Mouse (Mus musculus): ENCODE results near the gene Tcam1. TPM values are rescaled to one million over a fixed set of nuclear protein-coding genes. Genes with fewer than 3 reads are reported as not detected.

Tcam1 gene
- polyA plus RNA-seq, 1 experiment from 2014 or later = 0.05 TPM

- no peaks in the 10 kb centered on the region for H3K27me3 ChIP-seq (ENCODE audit: control insufficient read depth, insufficient read depth, low read length)
- H3K4me3 ChIP-seq (ENCODE audit: control insufficient read depth in 1 of 2, insufficient read depth in 1 of 2, low read depth in 1 of 2, low read length in 2 of 2) = no peak overlapping the region
- no peak overlapping the region for H3K27ac ChIP-seq (replicated peaks in 1 of 2; ENCODE audit: control insufficient read depth in 1 of 2, insufficient read depth in 1 of 2, low read depth in 2 of 2, low read length in 2 of 2)
- ATAC-seq (ENCODE audit: insufficient number of reproducible peaks, insufficient read depth, low FRiP score, low read depth) = no peak
- H3K9me3 ChIP-seq (ENCODE audit: control insufficient read depth, low read length) = no peaks in the 10 kb centered on the region
- peaks cover 0 to 2% of the 10 kb centered on the region in 2 experiments; a peak in 1 of 4 replicates for H3K4me1 ChIP-seq (ENCODE audit: control insufficient read depth in 2 of 2, insufficient read depth in 2 of 2, low read length in 2 of 2)
- WGBS = 64% methylated on average over 21 of the region's 21 CpGs
- H3K9ac ChIP-seq (ENCODE audit: low read length) = no peak overlapping the region
- H3K4me2 ChIP-seq (ENCODE audit: low read length) = no peak overlapping the region
- H3K36me3 ChIP-seq (ENCODE audit: control insufficient read depth, insufficient read depth, low read length) = no peaks in the 10 kb centered on the region
Measured at GRCm38 (mm10) chr11:106318406-106319366, 42.2 kb downstream of the Tcam1 start.

DNA sequence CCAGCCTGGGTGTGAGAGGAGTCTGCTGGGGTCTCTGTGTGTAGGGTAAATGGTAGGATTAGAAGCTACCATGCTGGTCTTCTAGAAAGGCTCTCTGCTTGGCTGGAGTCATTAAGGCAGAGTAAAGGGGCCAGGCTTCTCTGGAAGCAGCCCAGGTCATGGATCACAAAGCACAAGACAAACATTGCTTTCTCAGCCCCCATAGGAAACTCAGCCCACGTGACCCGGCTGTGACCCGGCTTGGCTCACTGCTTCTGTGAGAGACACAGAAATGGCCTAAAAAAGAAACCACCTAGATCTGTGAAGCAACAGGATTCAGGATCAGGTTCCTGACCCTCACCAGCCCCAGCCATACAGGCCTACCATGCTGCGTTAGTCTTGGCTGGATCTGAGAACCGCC, 48.4 kb downstream of the Tcam1 start:
- no peaks in the 10 kb centered on the region for H3K27me3 ChIP-seq (ENCODE audit: control insufficient read depth, insufficient read depth, low read length)
- ATAC-seq (ENCODE audit: insufficient number of reproducible peaks, insufficient read depth, low FRiP score, low read depth) = no peak
- 83% methylated on average over 5 of the region's 5 CpGs for WGBS
- no peak overlapping the region for H3K4me2 ChIP-seq (ENCODE audit: low read length)
- no peak overlapping the region for H3K9ac ChIP-seq (ENCODE audit: low read length)
- no peaks in the 10 kb centered on the region for H3K36me3 ChIP-seq (ENCODE audit: control insufficient read depth, insufficient read depth, low read length)
- H3K4me3 ChIP-seq (ENCODE audit: control insufficient read depth in 1 of 2, insufficient read depth in 1 of 2, low read depth in 1 of 2, low read length in 2 of 2) = no peak overlapping the region
- H3K4me1 ChIP-seq (ENCODE audit: control insufficient read depth in 2 of 2, insufficient read depth in 2 of 2, low read length in 2 of 2) = peaks cover 16 to 18% of the 10 kb centered on the region in 2 experiments
- no peak overlapping the region for H3K27ac ChIP-seq (replicated peaks in 1 of 2; ENCODE audit: control insufficient read depth in 1 of 2, insufficient read depth in 1 of 2, low read depth in 2 of 2, low read length in 2 of 2)
- no peaks in the 10 kb centered on the region for H3K9me3 ChIP-seq (ENCODE audit: control insufficient read depth, low read length)

GRCm38 (mm10) chr11:106325566-106326206, 49.2 kb downstream of the Tcam1 start:
- Histone ChIP-seq H3K27ac (replicated peaks in 1 of 2; ENCODE audit: control insufficient read depth in 1 of 2, insufficient read depth in 1 of 2, low read depth in 2 of 2, low read length in 2 of 2) (no peak overlapping the region), H3K4me3 (ENCODE audit: control insufficient read depth in 1 of 2, insufficient read depth in 1 of 2, low read depth in 1 of 2, low read length in 2 of 2) (no peak overlapping the region), H3K27me3 (ENCODE audit: control insufficient read depth, insufficient read depth, low read length) (no peaks in the 10 kb centered on the region), H3K9ac (ENCODE audit: low read length) (no peak overlapping the region), H3K4me2 (ENCODE audit: low read length) (no peak overlapping the region), H3K9me3 (ENCODE audit: control insufficient read depth, low read length) (no peaks in the 10 kb centered on the region), H3K4me1 (ENCODE audit: control insufficient read depth in 2 of 2, insufficient read depth in 2 of 2, low read length in 2 of 2) (peaks cover 17 to 18% of the 10 kb centered on the region in 2 experiments), H3K36me3 (ENCODE audit: control insufficient read depth, insufficient read depth, low read length) (no peaks in the 10 kb centered on the region)
- no peak for ATAC-seq (ENCODE audit: insufficient number of reproducible peaks, insufficient read depth, low FRiP score, low read depth)
- 53% methylated on average over 8 of the region's 8 CpGs for WGBS

GRCm38 (mm10) chr11:106326475-106326874, 50.0 kb downstream of the Tcam1 start:
- Histone ChIP-seq H3K9me3 (ENCODE audit: control insufficient read depth, low read length) (no peaks in the 10 kb centered on the region), H3K36me3 (ENCODE audit: control insufficient read depth, insufficient read depth, low read length) (no peaks in the 10 kb centered on the region), H3K4me2 (ENCODE audit: low read length) (no peak overlapping the region), H3K9ac (ENCODE audit: low read length) (no peak overlapping the region), H3K27me3 (ENCODE audit: control insufficient read depth, insufficient read depth, low read length) (no peaks in the 10 kb centered on the region), H3K4me3 (ENCODE audit: control insufficient read depth in 1 of 2, insufficient read depth in 1 of 2, low read depth in 1 of 2, low read length in 2 of 2) (no peak overlapping the region), H3K4me1 (ENCODE audit: control insufficient read depth in 2 of 2, insufficient read depth in 2 of 2, low read length in 2 of 2) (peaks cover 17 to 18% of the 10 kb centered on the region in 2 experiments), H3K27ac (replicated peaks in 1 of 2; ENCODE audit: control insufficient read depth in 1 of 2, insufficient read depth in 1 of 2, low read depth in 2 of 2, low read length in 2 of 2) (no peak overlapping the region)
- 66% methylated on average over 8 of the region's 8 CpGs for WGBS
- ATAC-seq (ENCODE audit: insufficient number of reproducible peaks, insufficient read depth, low FRiP score, low read depth) = no peak

- Histone ChIP-seq H3K4me2 (ENCODE audit: low read length) (no peak overlapping the region), H3K36me3 (ENCODE audit: control insufficient read depth, insufficient read depth, low read length) (no peaks in the 10 kb centered on the region), H3K9ac (ENCODE audit: low read length) (no peak overlapping the region; the same call in 1 of the 2 replicates), H3K27ac (replicated peaks in 1 of 2; ENCODE audit: control insufficient read depth in 1 of 2, insufficient read depth in 1 of 2, low read depth in 2 of 2, low read length in 2 of 2) (0 out of 4 replicates have a peak overlapping the region, but pooled peaks of 1 of the 2 experiments have one; percentile 38), H3K9me3 (ENCODE audit: control insufficient read depth, low read length) (no peaks in the 10 kb centered on the region), H3K4me3 (ENCODE audit: control insufficient read depth in 1 of 2, insufficient read depth in 1 of 2, low read depth in 1 of 2, low read length in 2 of 2) (no peak overlapping the region), H3K27me3 (ENCODE audit: control insufficient read depth, insufficient read depth, low read length) (no peaks in the 10 kb centered on the region), H3K4me1 (ENCODE audit: control insufficient read depth in 2 of 2, insufficient read depth in 2 of 2, low read length in 2 of 2) (peaks cover 26 to 30% of the 10 kb centered on the region in 2 experiments)
- ATAC-seq (ENCODE audit: insufficient number of reproducible peaks, insufficient read depth, low FRiP score, low read depth) = no peak
- 29% methylated on average over 5 of the region's 5 CpGs for WGBS
Measured at GRCm38 (mm10) chr11:106328521-106328920, 52.0 kb downstream of the Tcam1 start.

- Histone ChIP-seq H3K9ac (ENCODE audit: low read length) (peak overlapping the region; percentile 44; the same call in 1 of the 2 replicates), H3K4me2 (ENCODE audit: low read length) (peak overlapping the region; percentile 39), H3K4me1 (ENCODE audit: control insufficient read depth in 2 of 2, insufficient read depth in 2 of 2, low read length in 2 of 2) (peaks cover 28 to 33% of the 10 kb centered on the region in 2 experiments), H3K9me3 (ENCODE audit: control insufficient read depth, low read length) (no peaks in the 10 kb centered on the region), H3K27ac (replicated peaks in 1 of 2; ENCODE audit: control insufficient read depth in 1 of 2, insufficient read depth in 1 of 2, low read depth in 2 of 2, low read length in 2 of 2) (peak overlapping the region; percentile 70 to 82), H3K4me3 (ENCODE audit: control insufficient read depth in 1 of 2, insufficient read depth in 1 of 2, low read depth in 1 of 2, low read length in 2 of 2) (no peak overlapping the region), H3K27me3 (ENCODE audit: control insufficient read depth, insufficient read depth, low read length) (no peaks in the 10 kb centered on the region), H3K36me3 (ENCODE audit: control insufficient read depth, insufficient read depth, low read length) (no peaks in the 10 kb centered on the region)
- ATAC-seq (ENCODE audit: insufficient number of reproducible peaks, insufficient read depth, low FRiP score, low read depth) = peak; percentile 49
- 16% methylated on average over 6 of the region's 6 CpGs for WGBS
Measured at GRCm38 (mm10) chr11:106329128-106329527, 52.7 kb downstream of the Tcam1 start.

- peaks cover 28 to 35% of the 10 kb centered on the region in 2 experiments for H3K4me1 ChIP-seq (ENCODE audit: control insufficient read depth in 2 of 2, insufficient read depth in 2 of 2, low read length in 2 of 2)
- H3K27me3 ChIP-seq (ENCODE audit: control insufficient read depth, insufficient read depth, low read length) = no peaks in the 10 kb centered on the region
- no peaks in the 10 kb centered on the region for H3K9me3 ChIP-seq (ENCODE audit: control insufficient read depth, low read length)
- ATAC-seq (ENCODE audit: insufficient number of reproducible peaks, insufficient read depth, low FRiP score, low read depth) = no peak
- peak overlapping the region; percentile 39 for H3K4me2 ChIP-seq (ENCODE audit: low read length)
- WGBS = 40% methylated on average over 7 of the region's 7 CpGs
- H3K27ac ChIP-seq (replicated peaks in 1 of 2; ENCODE audit: control insufficient read depth in 1 of 2, insufficient read depth in 1 of 2, low read depth in 2 of 2, low read length in 2 of 2) = peak overlapping the region; percentile 70 to 82
- H3K36me3 ChIP-seq (ENCODE audit: control insufficient read depth, insufficient read depth, low read length) = no peaks in the 10 kb centered on the region
- H3K9ac ChIP-seq (ENCODE audit: low read length) = peak overlapping the region; percentile 44; the same call in 1 of the 2 replicates
- H3K4me3 ChIP-seq (ENCODE audit: control insufficient read depth in 1 of 2, insufficient read depth in 1 of 2, low read depth in 1 of 2, low read length in 2 of 2) = no peak overlapping the region
Measured at GRCm38 (mm10) chr11:106329682-106330081, 53.2 kb downstream of the Tcam1 start.
